Mouse (Mus musculus) layer of hippocampus, adult 2 months (tissue): ENCODE results near the gene Kctd21. TPM values are rescaled to one million over a fixed set of nuclear protein-coding genes. Genes with fewer than 3 reads are reported as not detected.

ENCODE experiments used
- DNase-seq, 2 experiments: peaks; one replicate each; pipeline ENCODE4 v3.0.0; 2022; ENCODE audit warnings: low spot score in 2 of 2
- H3K27ac ChIP-seq: fragments of 200-600 bp; 2 replicates; pipeline ENCODE4 v1.8.1; 2022
- H3K4me3 ChIP-seq: fragments of 200-600 bp; 2 replicates; pipeline ENCODE4 v1.8.1; 2022; ENCODE audit warnings: mild to moderate bottlenecking
- CTCF ChIP-seq: fragments of 200-600 bp; conservative IDR thresholded peaks from 2 replicates; pipeline ENCODE4 v1.8.1; 2022; ENCODE audit warnings: antibody characterized with exemption, mild to moderate bottlenecking, moderate library complexity
- long read RNA-seq, 2 experiments: library from polyadenylated mRNA; stranded (forward); transcript quantifications; one replicate each; pipeline ENCODE4 v2.0.0; 2021; ENCODE audit warnings: borderline mapping rate in 2 of 2
- total RNA-seq, 2 experiments: library from RNA; stranded (reverse); gene quantifications; 2 replicates each; pipeline ENCODE4 v1.2.3; 2021

The Kctd21 gene
- total RNA-seq: 10 to 100 TPM; 13.2 to 14.5 TPM
- long read RNA-seq, experiment 1, transcript Kctd21-201 (2 exons, 2,966 nt): major isoform, 5 of 7 reads
- long read RNA-seq, experiment 1, partial matches to known transcripts: 1 of 7 reads
- long read RNA-seq, experiment 1, other reads (novel, unspliced or antisense): 1 of 7 reads
- long read RNA-seq, experiment 2, transcript Kctd21-201 (2 exons, 2,966 nt): major isoform, 13 of 13 reads
- long read RNA-seq, experiment 2, partial matches to known transcripts: 0 of 13 reads
- long read RNA-seq, experiment 2, other reads (novel, unspliced or antisense): 0 of 13 reads

DNA sequence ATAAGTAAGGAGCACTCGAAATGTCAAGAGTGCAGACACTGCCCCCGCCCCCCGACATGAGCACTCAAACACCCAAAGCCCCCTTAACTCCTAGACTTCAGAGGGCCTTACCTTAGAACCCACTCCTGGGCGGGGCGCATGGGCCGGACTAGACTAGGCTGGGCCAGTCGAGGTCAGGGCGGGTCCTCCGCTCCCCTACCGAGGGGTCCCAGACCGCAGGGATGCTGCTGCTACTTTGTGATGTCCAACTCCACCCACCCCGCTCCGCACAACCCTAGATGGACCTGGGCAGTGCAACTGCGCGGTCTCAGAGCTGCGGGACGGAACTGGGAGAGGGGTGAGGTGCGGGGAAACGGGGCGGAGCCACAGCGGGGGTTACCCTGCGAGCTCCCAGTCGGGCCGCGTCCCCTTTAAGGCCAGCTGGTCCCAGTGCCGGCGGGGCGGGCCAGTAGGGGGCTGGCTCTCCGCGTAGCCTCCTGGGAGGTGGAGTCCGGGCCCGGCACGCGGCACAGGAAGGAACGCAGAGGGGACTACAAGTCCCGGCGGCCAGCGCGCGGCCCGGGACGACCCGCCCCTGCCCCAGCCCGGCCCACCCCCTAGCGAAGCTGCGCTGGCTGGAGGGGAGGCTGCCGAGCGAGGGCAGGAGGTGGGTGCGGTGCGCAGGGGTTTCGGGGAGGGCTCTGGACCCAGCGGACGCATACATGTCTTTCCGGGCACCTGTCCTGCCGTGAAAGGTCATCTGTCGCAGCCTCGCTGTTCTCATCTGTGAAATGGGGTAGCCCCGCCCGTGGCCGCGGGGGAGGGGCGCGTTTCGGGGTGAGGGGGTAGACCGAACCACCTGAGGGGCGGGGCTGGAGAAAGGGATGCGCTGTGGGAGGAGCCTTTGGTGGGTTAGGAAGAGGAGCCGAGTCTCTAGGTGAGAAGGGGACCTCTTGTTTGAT, at the start of gene Kctd21, which contains the start of gene Usp35:
Gene Kctd21 (plus strand): TSS at position 602 of the 941 bp plus-strand sequence.
Gene Usp35 (minus strand): TSS at position 295 of the 941 bp plus-strand sequence.
- peak within 1 kb of the TSS; percentile 95 for H3K27ac ChIP-seq
- peak within 1 kb of the TSS; percentile 72 for H3K4me3 ChIP-seq
- peak; percentile 65 for TF ChIP-seq CTCF
- DNase-seq: peak; percentile 95 to 97

DNA sequence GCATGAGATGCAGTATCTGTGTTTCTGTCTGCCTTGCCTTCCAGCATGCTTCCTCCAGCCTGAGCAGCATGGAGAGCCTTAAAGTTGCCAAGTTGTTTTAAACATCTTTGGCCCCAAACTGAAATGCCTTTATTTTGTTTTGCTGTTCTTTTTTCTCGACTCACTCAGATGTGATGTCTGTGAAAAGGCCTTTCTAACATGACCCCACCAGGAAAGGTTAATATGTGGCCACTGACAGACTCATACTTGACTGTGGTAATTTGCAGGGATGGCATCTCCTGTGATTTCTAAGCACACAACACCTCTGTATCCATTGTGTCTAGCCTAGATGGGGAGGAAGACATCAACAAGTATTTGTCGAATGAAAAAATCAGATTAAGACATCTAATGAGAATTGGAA, 35.1 kb upstream of the Kctd21 start:
- DNase-seq: no peak
- no peak for TF ChIP-seq CTCF
- H3K27ac ChIP-seq: no peak overlapping the region
- no peak overlapping the region for H3K4me3 ChIP-seq

DNA sequence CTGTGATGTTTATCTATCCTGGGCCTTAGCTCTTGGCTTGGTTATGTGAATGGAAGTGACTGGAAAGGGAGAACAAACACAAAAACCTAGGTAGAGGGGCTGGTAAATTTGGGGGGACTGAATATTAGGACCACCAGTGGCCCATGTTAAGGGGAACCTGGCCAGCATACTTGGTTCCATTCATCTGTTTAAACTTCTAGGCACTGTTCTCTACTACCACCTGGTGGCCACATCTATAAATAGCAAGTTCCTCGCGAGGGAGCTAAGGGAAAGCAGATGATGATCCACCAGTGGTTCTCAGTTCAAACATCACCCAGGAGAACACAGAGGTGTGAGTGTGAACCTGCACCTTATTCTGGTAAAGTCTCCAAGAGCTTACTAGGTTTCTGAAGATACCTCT, 34.7 kb upstream of the Kctd21 start:
- TF ChIP-seq CTCF: peak; percentile 97
- DNase-seq: peak; percentile 65 to 77
- Histone ChIP-seq H3K4me3 (no peak overlapping the region), H3K27ac (no peak overlapping the region)

DNA sequence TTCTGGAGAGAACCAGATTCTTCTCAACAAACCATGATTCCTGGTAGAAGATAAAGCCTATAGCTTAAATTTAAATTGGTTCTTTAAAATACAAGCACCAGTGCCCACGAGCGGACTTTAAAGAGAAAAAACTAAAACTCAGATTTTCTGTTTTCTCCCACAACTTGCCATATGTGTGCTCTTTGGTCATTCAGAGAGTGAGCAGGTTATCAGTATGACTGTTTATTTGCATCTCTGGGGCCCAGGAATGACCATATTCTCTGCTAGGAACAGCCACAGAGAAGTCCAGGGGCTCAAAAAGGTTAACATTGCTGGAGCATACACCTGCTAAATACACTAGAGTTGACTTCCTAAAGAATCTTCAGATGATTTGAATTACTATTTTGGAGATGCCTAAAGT, 33.8 kb upstream of the Kctd21 start:
- Histone ChIP-seq H3K27ac (no peak overlapping the region), H3K4me3 (no peak overlapping the region)
- TF ChIP-seq CTCF: no peak
- DNase-seq: no peak

DNA sequence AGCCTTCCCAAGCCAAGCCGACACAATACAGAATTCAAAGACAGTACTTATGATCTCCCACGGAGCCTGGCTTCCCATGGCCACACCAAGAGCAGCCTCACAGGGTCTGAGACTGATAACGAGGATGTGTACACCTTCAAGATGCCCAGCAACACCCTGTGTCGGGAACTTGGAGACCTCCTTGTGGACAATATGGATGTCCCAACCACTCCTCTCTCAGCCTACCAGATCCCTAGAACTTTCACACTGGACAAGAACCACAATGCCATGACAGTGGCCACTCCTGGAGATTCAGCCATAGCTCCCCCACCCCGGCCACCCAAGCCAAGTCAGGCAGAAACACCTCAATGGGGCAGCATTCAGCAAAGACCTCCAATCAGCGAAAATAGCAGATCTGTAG, 33.2 kb upstream of the Kctd21 start:
- H3K4me3 ChIP-seq: no peak overlapping the region
- H3K27ac ChIP-seq: no peak overlapping the region
- DNase-seq: no peak
- no peak for TF ChIP-seq CTCF

DNA sequence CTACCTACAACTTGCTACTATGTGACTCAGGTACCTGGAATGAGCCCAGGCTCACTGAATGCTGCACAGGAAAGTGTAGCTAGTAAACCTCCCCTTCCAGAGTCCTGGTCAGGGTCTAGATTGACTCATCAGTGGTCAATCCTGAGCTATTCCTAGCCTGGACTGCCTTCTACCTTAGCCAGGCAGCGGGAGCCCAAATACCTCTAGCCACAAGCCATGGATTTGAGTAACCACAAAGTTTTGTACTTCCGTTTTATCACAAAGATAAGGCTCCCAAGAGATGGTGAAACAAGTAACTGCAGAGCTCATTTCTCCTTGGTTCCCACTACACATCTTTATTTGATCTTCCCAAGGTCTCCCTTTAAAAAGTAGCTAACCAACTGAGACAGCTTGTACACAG, 31.2 kb upstream of the Kctd21 start:
- Histone ChIP-seq H3K4me3 (no peak overlapping the region), H3K27ac (no peak overlapping the region)
- DNase-seq: no peak
- no peak for TF ChIP-seq CTCF

DNA sequence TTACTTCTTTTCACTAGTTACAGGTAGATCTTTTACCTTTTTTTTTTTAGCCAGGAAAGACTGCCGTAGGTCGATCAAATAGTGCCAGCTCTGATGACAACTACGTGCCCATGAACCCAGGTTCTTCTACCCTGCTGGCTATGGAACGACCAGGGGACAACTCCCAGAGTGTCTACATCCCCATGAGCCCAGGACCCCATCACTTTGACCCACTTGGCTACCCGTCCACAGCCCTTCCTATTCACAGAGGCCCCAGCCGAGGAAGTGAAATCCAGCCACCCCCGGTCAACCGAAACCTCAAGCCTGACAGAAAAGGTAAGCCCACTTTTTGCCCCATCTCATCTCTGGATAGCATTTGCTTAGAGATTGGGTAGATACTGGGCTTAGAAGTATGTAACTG, 30.8 kb upstream of the Kctd21 start:
- Histone ChIP-seq H3K27ac (no peak overlapping the region), H3K4me3 (no peak overlapping the region)
- DNase-seq: no peak
- TF ChIP-seq CTCF: no peak

DNA sequence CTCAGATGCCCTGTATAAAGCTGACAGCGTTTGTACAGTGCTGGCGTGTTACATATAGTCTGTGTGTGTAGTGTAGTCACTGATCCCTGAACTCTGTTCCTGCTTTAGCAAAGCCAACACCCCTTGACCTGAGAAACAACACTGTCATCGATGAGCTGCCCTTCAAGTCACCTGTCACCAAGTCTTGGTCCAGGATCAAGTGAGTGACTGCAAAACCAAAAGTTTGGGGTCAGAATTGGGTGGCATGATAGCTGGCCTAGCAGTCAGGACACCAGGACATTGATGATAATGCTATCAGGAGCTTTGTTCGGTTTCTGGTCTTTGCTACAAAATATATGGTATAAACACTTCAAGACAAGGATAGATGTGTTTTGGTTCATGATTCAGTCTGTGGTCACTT, 29.9 kb upstream of the Kctd21 start:
- no peak for TF ChIP-seq CTCF
- H3K27ac ChIP-seq: no peak overlapping the region
- DNase-seq: no peak
- H3K4me3 ChIP-seq: no peak overlapping the region

DNA sequence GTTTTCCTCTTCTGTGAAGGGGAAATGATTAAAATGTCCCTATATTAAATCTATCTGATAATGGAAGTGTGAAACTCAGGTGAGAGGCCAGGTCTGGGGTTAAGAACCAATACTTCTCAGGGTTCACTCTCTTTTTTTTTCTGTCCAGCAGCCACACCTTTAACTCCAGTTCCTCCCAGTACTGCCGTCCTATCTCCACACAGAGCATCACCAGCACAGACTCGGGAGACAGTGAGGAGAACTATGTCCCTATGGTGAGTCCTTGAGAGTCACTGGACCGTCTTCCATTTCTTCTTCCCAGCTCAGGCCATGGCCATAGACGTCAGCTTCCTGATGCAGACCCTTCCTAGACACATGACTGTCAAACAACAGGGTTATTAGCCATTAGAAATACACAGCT, 29.3 kb upstream of the Kctd21 start:
- H3K27ac ChIP-seq: no peak overlapping the region
- no peak for DNase-seq
- no peak for TF ChIP-seq CTCF
- H3K4me3 ChIP-seq: no peak overlapping the region

DNA sequence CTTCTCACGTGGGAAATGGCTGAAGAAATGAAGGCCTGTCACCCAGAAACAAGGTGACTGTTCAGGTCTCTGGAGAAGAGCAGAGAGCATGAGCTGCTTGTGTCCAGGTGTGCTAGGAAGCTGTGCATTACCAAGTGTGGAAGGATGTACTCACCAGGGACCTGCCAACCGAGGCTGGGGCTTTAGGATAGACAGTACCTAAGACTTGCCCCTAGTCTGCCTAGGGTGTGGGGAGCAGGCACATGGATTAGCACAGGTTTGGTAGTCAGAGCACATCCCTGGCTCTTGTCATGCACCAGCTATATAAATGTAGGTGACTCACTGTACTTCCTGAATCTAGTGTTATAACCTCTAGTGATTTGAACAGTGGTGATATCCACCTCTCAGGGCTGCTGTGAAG, 28.5 kb upstream of the Kctd21 start:
- Histone ChIP-seq H3K4me3 (no peak overlapping the region), H3K27ac (no peak overlapping the region)
- TF ChIP-seq CTCF: no peak
- DNase-seq: no peak

DNA sequence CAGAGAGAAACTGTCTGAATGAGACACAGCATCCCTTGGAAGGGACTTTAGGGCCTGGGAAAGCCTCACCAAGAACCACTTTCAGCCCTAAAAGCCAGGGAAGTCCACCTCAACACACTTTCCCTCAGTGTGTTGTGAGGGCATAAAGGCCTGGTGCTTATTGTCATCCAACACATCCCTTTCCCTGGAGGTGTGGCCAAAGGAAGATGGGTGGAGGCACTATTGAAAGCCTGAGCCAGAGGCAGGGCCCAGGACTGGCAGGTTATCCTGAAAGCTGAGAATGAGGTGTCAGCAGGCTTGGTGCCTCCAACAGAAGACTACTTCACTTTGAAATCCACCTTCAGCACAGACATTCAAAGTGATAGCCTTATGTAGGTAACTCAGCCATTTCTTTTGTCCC, 27.7 kb upstream of the Kctd21 start:
- TF ChIP-seq CTCF: no peak
- Histone ChIP-seq H3K27ac (no peak overlapping the region), H3K4me3 (no peak overlapping the region)
- no peak for DNase-seq

DNA sequence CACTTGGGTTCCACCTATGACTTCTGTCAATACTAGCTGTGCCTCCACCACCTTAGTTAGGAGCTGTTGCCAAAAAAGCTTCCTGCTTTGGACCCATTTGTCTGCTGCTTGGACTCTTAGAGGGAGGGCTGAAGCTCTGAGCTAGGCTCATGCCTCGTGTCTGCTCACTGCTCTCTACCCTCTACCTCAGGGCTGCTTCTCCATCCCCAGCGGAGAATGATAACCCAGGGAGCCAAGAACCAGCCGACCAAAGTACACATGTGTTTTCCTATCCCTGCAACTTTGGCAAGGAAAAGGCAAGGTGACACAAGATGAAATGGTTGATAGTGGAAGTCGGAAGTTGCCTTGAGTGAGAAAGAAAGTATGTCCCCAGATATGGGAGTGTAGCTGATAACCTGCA, 26.9 kb upstream of the Kctd21 start:
- TF ChIP-seq CTCF: no peak
- H3K27ac ChIP-seq: no peak overlapping the region
- no peak overlapping the region for H3K4me3 ChIP-seq
- no peak for DNase-seq

DNA sequence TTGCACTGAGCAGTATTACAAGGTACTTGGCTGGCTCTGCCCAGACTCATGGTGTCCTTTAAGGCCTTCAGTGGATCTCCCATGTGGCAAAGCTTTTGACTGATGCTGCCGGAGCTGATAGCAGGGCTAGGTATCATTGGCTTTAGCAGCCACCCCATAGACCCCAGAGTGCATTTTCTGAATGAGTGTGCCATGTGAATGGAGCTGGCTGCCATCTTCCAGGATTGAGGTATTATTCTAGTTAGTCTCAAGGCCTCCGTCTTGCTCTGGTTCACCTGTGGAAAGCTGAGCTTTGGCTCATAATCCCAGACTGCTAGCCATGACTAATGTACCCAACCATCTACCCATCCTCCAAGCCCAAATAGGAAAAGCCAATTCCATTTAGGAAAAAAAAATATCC, 25.3 kb upstream of the Kctd21 start:
- DNase-seq: no peak
- H3K27ac ChIP-seq: no peak overlapping the region
- TF ChIP-seq CTCF: no peak
- H3K4me3 ChIP-seq: no peak overlapping the region
